Mouse (Mus musculus): ENCODE measurements at regions not wholly inside any gene's neighbourhood (a gene's known extent, or its start where the extent isn't known, plus 50 kb on each side); places are given as distances from the start of the nearest gene placed in this dataset.

- no peak for ATAC-seq
- no peak overlapping the region for H3K27ac ChIP-seq (ENCODE audit: low read length)
- no peak overlapping the region for H3K4me3 ChIP-seq (ENCODE audit: low read length)
- H3K9ac ChIP-seq (ENCODE audit: low read depth, low read length): no peak overlapping the region
- H3K9me3 ChIP-seq (ENCODE audit: control insufficient read depth, low read length): no peaks in the 10 kb centered on the region
- no peak overlapping the region for H3K4me2 ChIP-seq (ENCODE audit: low read depth, low read length)
- H3K27me3 ChIP-seq (replicated peaks; ENCODE audit: control insufficient read depth, insufficient read depth, low read length): no peaks in the 10 kb centered on the region
- no peaks in the 10 kb centered on the region for H3K4me1 ChIP-seq (ENCODE audit: control insufficient read depth, insufficient read depth, low read length)
- whole genome bisulfite sequencing: 84% methylated on average over 13 of the region's 13 CpGs
- H3K36me3 ChIP-seq (ENCODE audit: control insufficient read depth, insufficient read depth, low read length): no peaks in the 10 kb centered on the region
Measured at GRCm38 (mm10) chr1:75612083-75612720, 66.1 kb downstream of the Slc4a3 start.

GRCm38 (mm10) chr1:75613206-75613605, 67.1 kb downstream of the Slc4a3 start:
- ATAC-seq: no peak
- H3K36me3 ChIP-seq (ENCODE audit: control insufficient read depth, insufficient read depth, low read length): no peaks in the 10 kb centered on the region
- no peak overlapping the region for H3K9ac ChIP-seq (ENCODE audit: low read depth, low read length)
- H3K4me1 ChIP-seq (ENCODE audit: control insufficient read depth, insufficient read depth, low read length): no peaks in the 10 kb centered on the region
- no peak overlapping the region for H3K4me3 ChIP-seq (ENCODE audit: low read length)
- H3K4me2 ChIP-seq (ENCODE audit: low read depth, low read length): no peak overlapping the region
- no peaks in the 10 kb centered on the region for H3K27me3 ChIP-seq (replicated peaks; ENCODE audit: control insufficient read depth, insufficient read depth, low read length)
- 42% methylated on average over 2 of the region's 2 CpGs for WGBS
- H3K9me3 ChIP-seq (ENCODE audit: control insufficient read depth, low read length): no peaks in the 10 kb centered on the region
- H3K27ac ChIP-seq (ENCODE audit: low read length): no peak overlapping the region

GRCm38 (mm10) chr1:75616971-75617370, 70.9 kb downstream of the Slc4a3 start:
- no peak overlapping the region for H3K9ac ChIP-seq (ENCODE audit: low read depth, low read length)
- WGBS: 90% methylated on average over 2 of the region's 2 CpGs
- no peak overlapping the region for H3K4me2 ChIP-seq (ENCODE audit: low read depth, low read length)
- ATAC-seq: no peak
- no peaks in the 10 kb centered on the region for H3K36me3 ChIP-seq (ENCODE audit: control insufficient read depth, insufficient read depth, low read length)
- H3K9me3 ChIP-seq (ENCODE audit: control insufficient read depth, low read length): no peaks in the 10 kb centered on the region
- H3K27me3 ChIP-seq (replicated peaks; ENCODE audit: control insufficient read depth, insufficient read depth, low read length): no peaks in the 10 kb centered on the region
- no peaks in the 10 kb centered on the region for H3K4me1 ChIP-seq (ENCODE audit: control insufficient read depth, insufficient read depth, low read length)
- H3K27ac ChIP-seq (ENCODE audit: low read length): no peak overlapping the region
- no peak overlapping the region for H3K4me3 ChIP-seq (ENCODE audit: low read length)

GRCm38 (mm10) chr1:75618367-75618790, 72.3 kb downstream of the Slc4a3 start:
- ATAC-seq: no peak
- Histone ChIP-seq H3K4me1 (ENCODE audit: control insufficient read depth, insufficient read depth, low read length) (no peaks in the 10 kb centered on the region), H3K9ac (ENCODE audit: low read depth, low read length) (no peak overlapping the region), H3K27ac (ENCODE audit: low read length) (no peak overlapping the region), H3K27me3 (replicated peaks; ENCODE audit: control insufficient read depth, insufficient read depth, low read length) (no peaks in the 10 kb centered on the region), H3K36me3 (ENCODE audit: control insufficient read depth, insufficient read depth, low read length) (no peaks in the 10 kb centered on the region), H3K4me3 (ENCODE audit: low read length) (no peak overlapping the region), H3K4me2 (ENCODE audit: low read depth, low read length) (no peak overlapping the region), H3K9me3 (ENCODE audit: control insufficient read depth, low read length) (no peaks in the 10 kb centered on the region)
- 51% methylated on average over 7 of the region's 7 CpGs for WGBS

GRCm38 (mm10) chr1:75630287-75630686, 84.2 kb downstream of the Slc4a3 start:
- H3K36me3 ChIP-seq (ENCODE audit: control insufficient read depth, insufficient read depth, low read length): no peaks in the 10 kb centered on the region
- 100% methylated on average over 2 of the region's 2 CpGs for WGBS
- H3K27me3 ChIP-seq (replicated peaks; ENCODE audit: control insufficient read depth, insufficient read depth, low read length): no peaks in the 10 kb centered on the region
- no peak for ATAC-seq
- no peak overlapping the region for H3K4me2 ChIP-seq (ENCODE audit: low read depth, low read length)
- H3K4me3 ChIP-seq (ENCODE audit: low read length): no peak overlapping the region
- no peak overlapping the region for H3K9ac ChIP-seq (ENCODE audit: low read depth, low read length)
- no peak overlapping the region for H3K27ac ChIP-seq (ENCODE audit: low read length)
- no peaks in the 10 kb centered on the region for H3K9me3 ChIP-seq (ENCODE audit: control insufficient read depth, low read length)
- no peaks in the 10 kb centered on the region for H3K4me1 ChIP-seq (ENCODE audit: control insufficient read depth, insufficient read depth, low read length)

GRCm38 (mm10) chr1:75631729-75632128, 85.7 kb downstream of the Slc4a3 start:
- Histone ChIP-seq H3K4me2 (ENCODE audit: low read depth, low read length) (no peak overlapping the region), H3K36me3 (ENCODE audit: control insufficient read depth, insufficient read depth, low read length) (no peaks in the 10 kb centered on the region), H3K27me3 (replicated peaks; ENCODE audit: control insufficient read depth, insufficient read depth, low read length) (no peaks in the 10 kb centered on the region), H3K9ac (ENCODE audit: low read depth, low read length) (no peak overlapping the region), H3K27ac (ENCODE audit: low read length) (no peak overlapping the region), H3K4me1 (ENCODE audit: control insufficient read depth, insufficient read depth, low read length) (no peaks in the 10 kb centered on the region), H3K9me3 (ENCODE audit: control insufficient read depth, low read length) (no peaks in the 10 kb centered on the region), H3K4me3 (ENCODE audit: low read length) (no peak overlapping the region)
- ATAC-seq: no peak
- WGBS: 60% methylated on average over 1 of the region's 1 CpGs

- Histone ChIP-seq H3K4me2 (ENCODE audit: low read depth, low read length) (no peak overlapping the region), H3K27me3 (replicated peaks; ENCODE audit: control insufficient read depth, insufficient read depth, low read length) (no peaks in the 10 kb centered on the region), H3K9ac (ENCODE audit: low read depth, low read length) (no peak overlapping the region), H3K27ac (ENCODE audit: low read length) (no peak overlapping the region), H3K9me3 (ENCODE audit: control insufficient read depth, low read length) (no peaks in the 10 kb centered on the region), H3K36me3 (ENCODE audit: control insufficient read depth, insufficient read depth, low read length) (no peaks in the 10 kb centered on the region), H3K4me1 (ENCODE audit: control insufficient read depth, insufficient read depth, low read length) (no peaks in the 10 kb centered on the region), H3K4me3 (ENCODE audit: low read length) (no peak overlapping the region)
- 90% methylated on average over 4 of the region's 4 CpGs for WGBS
- ATAC-seq: no peak
Measured at GRCm38 (mm10) chr1:75635591-75635990, 89.5 kb downstream of the Slc4a3 start.

GRCm38 (mm10) chr1:75639031-75640001, 93.2 kb downstream of the Slc4a3 start:
- Histone ChIP-seq H3K27ac (ENCODE audit: low read length) (no peak overlapping the region), H3K4me3 (ENCODE audit: low read length) (no peak overlapping the region), H3K9ac (ENCODE audit: low read depth, low read length) (no peak overlapping the region), H3K4me1 (ENCODE audit: control insufficient read depth, insufficient read depth, low read length) (no peaks in the 10 kb centered on the region), H3K9me3 (ENCODE audit: control insufficient read depth, low read length) (no peaks in the 10 kb centered on the region), H3K27me3 (replicated peaks; ENCODE audit: control insufficient read depth, insufficient read depth, low read length) (no peaks in the 10 kb centered on the region), H3K4me2 (ENCODE audit: low read depth, low read length) (no peak overlapping the region), H3K36me3 (ENCODE audit: control insufficient read depth, insufficient read depth, low read length) (no peaks in the 10 kb centered on the region)
- no peak for ATAC-seq
- WGBS: 78% methylated on average over 8 of the region's 8 CpGs

GRCm38 (mm10) chr1:75642496-75642895, 96.4 kb downstream of the Slc4a3 start:
- no peak overlapping the region for H3K4me3 ChIP-seq (ENCODE audit: low read length)
- no peak overlapping the region for H3K27ac ChIP-seq (ENCODE audit: low read length)
- WGBS: 60% methylated on average over 3 of the region's 3 CpGs

More at GRCm38 (mm10) chr1:75642496-75642895, 96.4 kb downstream of the Slc4a3 start:
- Histone ChIP-seq H3K27me3 (replicated peaks; ENCODE audit: control insufficient read depth, insufficient read depth, low read length) (no peaks in the 10 kb centered on the region), H3K9ac (ENCODE audit: low read depth, low read length) (no peak overlapping the region), H3K9me3 (ENCODE audit: control insufficient read depth, low read length) (no peaks in the 10 kb centered on the region), H3K4me2 (ENCODE audit: low read depth, low read length) (no peak overlapping the region), H3K36me3 (ENCODE audit: control insufficient read depth, insufficient read depth, low read length) (no peaks in the 10 kb centered on the region), H3K4me1 (ENCODE audit: control insufficient read depth, insufficient read depth, low read length) (no peaks in the 10 kb centered on the region)
- ATAC-seq: no peak

All from intestine, embryonic 16.5 days (tissue).